Mouse (Mus musculus): ENCODE data around the gene Ssbp2. TPM values are rescaled to one million over a fixed set of nuclear protein-coding genes. Genes with fewer than 3 reads are reported as not detected.
A peak's percentile ranks its signal among the peaks of the same experiment; 100 is the strongest.

The Ssbp2 gene
- polyA plus RNA-seq, 1 experiment = 7.9 TPM

- peak overlapping the region; percentile 93 for H3K4me3 ChIP-seq (ENCODE audit: control insufficient read depth, low read depth, low read length)
- no peaks in the 10 kb centered on the region for H3K27me3 ChIP-seq (ENCODE audit: control insufficient read depth, insufficient read depth, low read length)
- TF ChIP-seq CTCF (IDR thresholded peaks at IDR 0.05; ENCODE audit: control insufficient read depth, insufficient read depth, insufficient replicate concordance, low read depth, low read length) (no peak), POLR2A (IDR thresholded peaks at IDR 0.05; ENCODE audit: control insufficient read depth, low read depth, low read length) (no peak)
- H3K27ac ChIP-seq (ENCODE audit: control insufficient read depth, insufficient read depth, low read depth, low read length) = no peak overlapping the region
- peaks cover 7% of the 10 kb centered on the region for H3K4me1 ChIP-seq (ENCODE audit: control insufficient read depth, insufficient read depth, low read length)
- no peaks in the 10 kb centered on the region for H3K36me3 ChIP-seq (ENCODE audit: control insufficient read depth, insufficient read depth, low read length)
Measured at GRCm38 (mm10) chr13:91461299-91461698, 1.2 kb downstream of the Ssbp2 start.

- Histone ChIP-seq H3K27ac (ENCODE audit: control insufficient read depth, insufficient read depth, low read depth, low read length) (peak overlapping the region; percentile 49; the same call in 1 of the 2 replicates), H3K4me1 (ENCODE audit: control insufficient read depth, insufficient read depth, low read length) (peaks cover 7% of the 10 kb centered on the region), H3K27me3 (ENCODE audit: control insufficient read depth, insufficient read depth, low read length) (no peaks in the 10 kb centered on the region), H3K4me3 (ENCODE audit: control insufficient read depth, low read depth, low read length) (peak overlapping the region; percentile 96), H3K36me3 (ENCODE audit: control insufficient read depth, insufficient read depth, low read length) (no peaks in the 10 kb centered on the region)
- no peak for TF ChIP-seq POLR2A (IDR thresholded peaks at IDR 0.05; ENCODE audit: control insufficient read depth, low read depth, low read length)
- TF ChIP-seq CTCF (IDR thresholded peaks at IDR 0.05; ENCODE audit: control insufficient read depth, insufficient read depth, insufficient replicate concordance, low read depth, low read length) = no peak
Measured at GRCm38 (mm10) chr13:91461711-91462351, 1.7 kb downstream of the Ssbp2 start.

DNA sequence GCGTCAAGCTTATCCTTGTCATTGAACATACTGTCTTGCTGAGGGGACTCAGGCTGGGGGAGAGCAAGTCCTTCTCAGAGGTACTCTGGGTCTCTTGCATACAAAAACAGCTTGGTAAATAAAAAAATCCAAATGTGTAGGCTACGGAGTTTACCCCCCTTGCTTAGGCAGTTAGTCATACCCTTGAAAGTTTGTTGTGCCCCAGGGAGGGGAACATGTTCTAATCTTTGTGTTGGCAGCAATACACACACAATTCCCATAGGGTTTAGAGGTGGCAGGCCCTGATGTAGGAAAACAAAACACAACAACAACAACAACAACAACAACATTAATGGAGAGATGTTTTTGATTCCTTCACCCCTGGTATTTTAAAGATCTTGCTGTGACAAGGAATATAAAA is 2.3 kb downstream of the Ssbp2 start:
- Histone ChIP-seq H3K36me3 (ENCODE audit: control insufficient read depth, insufficient read depth, low read length) (no peaks in the 10 kb centered on the region), H3K27ac (ENCODE audit: control insufficient read depth, insufficient read depth, low read depth, low read length) (no peak overlapping the region), H3K4me1 (ENCODE audit: control insufficient read depth, insufficient read depth, low read length) (peaks cover 7% of the 10 kb centered on the region), H3K4me3 (ENCODE audit: control insufficient read depth, low read depth, low read length) (peak overlapping the region; percentile 96), H3K27me3 (ENCODE audit: control insufficient read depth, insufficient read depth, low read length) (no peaks in the 10 kb centered on the region)
- TF ChIP-seq POLR2A (IDR thresholded peaks at IDR 0.05; ENCODE audit: control insufficient read depth, low read depth, low read length) = no peak
- no peak for TF ChIP-seq CTCF (IDR thresholded peaks at IDR 0.05; ENCODE audit: control insufficient read depth, insufficient read depth, insufficient replicate concordance, low read depth, low read length)

GRCm38 (mm10) chr13:91462893-91463481 is 2.9 kb downstream of the Ssbp2 start:
- peaks cover 7% of the 10 kb centered on the region for H3K4me1 ChIP-seq (ENCODE audit: control insufficient read depth, insufficient read depth, low read length)
- no peak overlapping the region for H3K27ac ChIP-seq (ENCODE audit: control insufficient read depth, insufficient read depth, low read depth, low read length)
- H3K27me3 ChIP-seq (ENCODE audit: control insufficient read depth, insufficient read depth, low read length) = no peaks in the 10 kb centered on the region
- no peak overlapping the region for H3K4me3 ChIP-seq (ENCODE audit: control insufficient read depth, low read depth, low read length)
- H3K36me3 ChIP-seq (ENCODE audit: control insufficient read depth, insufficient read depth, low read length) = no peaks in the 10 kb centered on the region
- TF ChIP-seq POLR2A (IDR thresholded peaks at IDR 0.05; ENCODE audit: control insufficient read depth, low read depth, low read length) (no peak), CTCF (IDR thresholded peaks at IDR 0.05; ENCODE audit: control insufficient read depth, insufficient read depth, insufficient replicate concordance, low read depth, low read length) (no peak)

- H3K4me3 ChIP-seq (ENCODE audit: control insufficient read depth, low read depth, low read length) = no peak overlapping the region
- TF ChIP-seq CTCF (IDR thresholded peaks at IDR 0.05; ENCODE audit: control insufficient read depth, insufficient read depth, insufficient replicate concordance, low read depth, low read length) = no peak
- no peak for TF ChIP-seq POLR2A (IDR thresholded peaks at IDR 0.05; ENCODE audit: control insufficient read depth, low read depth, low read length)
- H3K27me3 ChIP-seq (ENCODE audit: control insufficient read depth, insufficient read depth, low read length) = no peaks in the 10 kb centered on the region
- H3K4me1 ChIP-seq (ENCODE audit: control insufficient read depth, insufficient read depth, low read length) = peaks cover 3% of the 10 kb centered on the region
- no peak overlapping the region for H3K27ac ChIP-seq (ENCODE audit: control insufficient read depth, insufficient read depth, low read depth, low read length)
- H3K36me3 ChIP-seq (ENCODE audit: control insufficient read depth, insufficient read depth, low read length) = no peaks in the 10 kb centered on the region
Measured at GRCm38 (mm10) chr13:91465002-91465715, 5.1 kb downstream of the Ssbp2 start.

DNA sequence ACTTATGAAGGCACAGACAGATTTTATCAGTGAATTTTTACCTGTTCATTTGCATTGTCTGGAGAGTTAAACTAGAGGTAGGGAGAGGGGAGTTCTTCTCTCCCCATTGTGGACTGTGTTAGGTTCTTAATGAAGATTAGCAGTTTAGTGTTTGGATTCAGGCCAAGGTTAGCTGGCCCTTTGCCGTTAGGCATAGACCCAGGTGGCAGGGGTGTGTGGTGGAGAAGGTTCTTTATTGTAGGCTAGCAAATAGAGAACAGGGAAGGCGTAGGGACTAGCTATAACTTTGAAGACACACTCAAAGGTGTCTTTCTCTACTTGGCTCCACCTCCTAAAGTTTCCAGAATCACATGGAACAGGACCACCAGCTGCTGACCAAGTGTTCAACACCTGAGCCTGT is 11.5 kb downstream of the Ssbp2 start:
- Histone ChIP-seq H3K4me1 (ENCODE audit: control insufficient read depth, insufficient read depth, low read length) (no peaks in the 10 kb centered on the region; the same call in 1 of the 2 replicates), H3K4me3 (ENCODE audit: control insufficient read depth, low read depth, low read length) (no peak overlapping the region), H3K36me3 (ENCODE audit: control insufficient read depth, insufficient read depth, low read length) (no peaks in the 10 kb centered on the region), H3K27me3 (ENCODE audit: control insufficient read depth, insufficient read depth, low read length) (no peaks in the 10 kb centered on the region), H3K27ac (ENCODE audit: control insufficient read depth, insufficient read depth, low read depth, low read length) (no peak overlapping the region)
- no peak for TF ChIP-seq POLR2A (IDR thresholded peaks at IDR 0.05; ENCODE audit: control insufficient read depth, low read depth, low read length)
- no peak for TF ChIP-seq CTCF (IDR thresholded peaks at IDR 0.05; ENCODE audit: control insufficient read depth, insufficient read depth, insufficient replicate concordance, low read depth, low read length)

DNA sequence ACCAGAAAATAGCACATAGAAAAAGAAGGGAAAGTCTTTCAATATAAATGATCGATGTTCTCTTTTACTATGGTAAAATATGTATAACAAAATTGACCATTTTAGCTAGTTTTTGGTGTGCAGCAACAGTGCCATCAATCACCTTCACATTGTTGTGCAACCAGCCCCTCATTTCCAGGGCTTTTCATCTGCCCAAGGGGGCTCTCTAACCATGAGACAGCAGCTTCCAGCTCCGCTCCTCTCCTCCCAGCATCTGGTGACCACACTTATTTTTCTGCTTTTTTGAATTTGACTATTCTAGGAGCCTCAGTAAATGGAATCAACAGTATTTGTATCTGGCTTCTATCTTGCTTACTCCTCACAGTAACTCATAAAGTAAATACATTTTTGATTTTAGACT is 11.9 kb downstream of the Ssbp2 start:
- TF ChIP-seq POLR2A (IDR thresholded peaks at IDR 0.05; ENCODE audit: control insufficient read depth, low read depth, low read length) (no peak), CTCF (IDR thresholded peaks at IDR 0.05; ENCODE audit: control insufficient read depth, insufficient read depth, insufficient replicate concordance, low read depth, low read length) (no peak)
- H3K27me3 ChIP-seq (ENCODE audit: control insufficient read depth, insufficient read depth, low read length) = no peaks in the 10 kb centered on the region
- H3K4me1 ChIP-seq (ENCODE audit: control insufficient read depth, insufficient read depth, low read length) = no peaks in the 10 kb centered on the region; the same call in 1 of the 2 replicates

More for the DNA sequence above, 11.9 kb downstream of the Ssbp2 start:
- Histone ChIP-seq H3K36me3 (ENCODE audit: control insufficient read depth, insufficient read depth, low read length) (no peaks in the 10 kb centered on the region), H3K27ac (ENCODE audit: control insufficient read depth, insufficient read depth, low read depth, low read length) (no peak overlapping the region), H3K4me3 (ENCODE audit: control insufficient read depth, low read depth, low read length) (no peak overlapping the region)

All from testis, adult 2 months (tissue).